Mouse (Mus musculus): ENCODE results near the gene Cbfa2t3. TPM values are rescaled to one million over a fixed set of nuclear protein-coding genes. Genes with fewer than 3 reads are reported as not detected.

Cbfa2t3 gene
- total RNA-seq, 2 experiments from 2014 or later = 16.0 to 35.4 TPM

DNA sequence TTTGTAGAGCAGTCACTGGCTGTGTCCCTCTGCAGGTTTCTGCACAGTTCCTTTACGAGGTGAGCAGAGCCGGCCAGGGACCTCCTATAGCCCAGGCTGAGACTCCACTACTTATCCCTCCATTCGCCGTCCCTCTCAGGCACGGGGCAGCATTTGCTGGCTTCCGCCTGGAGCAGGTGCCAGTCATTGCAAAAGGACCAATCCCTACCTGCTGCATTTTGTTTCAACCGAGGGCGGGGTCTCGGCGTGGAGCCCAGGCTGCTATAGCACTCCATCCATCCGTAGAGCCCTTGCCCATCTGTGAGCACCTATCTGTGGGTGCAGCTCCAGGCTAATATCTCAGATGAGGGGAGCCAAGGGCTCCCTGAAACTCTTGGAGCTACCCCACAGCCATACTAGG is 28.9 kb downstream of the Cbfa2t3 start:
- no peak for ATAC-seq (replicated peaks; ENCODE audit: poor library complexity, severe bottlenecking)

DNA sequence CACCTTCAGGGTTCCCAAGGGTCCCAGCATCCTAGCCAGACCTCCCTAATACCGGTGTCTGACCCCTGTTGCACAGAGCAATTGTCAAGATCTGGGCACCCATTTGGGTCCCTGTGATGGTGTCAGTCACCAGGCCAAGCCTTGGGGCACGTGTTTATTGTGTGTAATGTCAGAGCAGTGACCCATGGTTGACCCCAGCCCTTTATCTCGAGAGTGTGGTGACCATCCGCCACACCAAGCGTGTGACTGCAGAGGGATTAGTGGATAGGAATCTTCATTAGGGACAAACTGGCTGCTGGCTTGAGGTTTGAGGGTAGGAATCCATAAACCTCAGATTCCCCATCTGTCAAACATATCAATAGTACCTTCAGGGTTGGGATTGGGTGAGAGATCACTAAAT is 29.5 kb downstream of the Cbfa2t3 start:
- no peak for ATAC-seq (replicated peaks; ENCODE audit: poor library complexity, severe bottlenecking)

DNA sequence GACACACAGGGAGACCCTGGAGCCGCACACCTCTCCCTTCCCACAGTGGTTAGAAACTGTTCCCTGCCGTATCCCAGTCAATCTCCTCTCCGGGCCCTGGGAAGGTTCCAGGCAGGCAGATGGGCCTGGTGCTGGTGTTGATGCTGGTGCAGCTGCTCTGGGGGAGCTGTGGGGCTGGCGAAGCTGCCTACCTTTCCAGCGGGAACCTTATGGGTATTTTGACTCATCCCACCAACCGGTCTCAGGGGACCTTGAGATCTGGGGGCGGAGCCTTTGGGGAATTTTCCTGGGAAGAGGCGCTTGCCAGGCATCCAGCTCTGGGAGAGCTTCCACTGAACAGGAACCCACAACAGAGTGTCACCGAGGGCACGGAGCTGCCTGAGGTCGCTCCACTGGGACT is 31.1 kb downstream of the Cbfa2t3 start:
- no peak for ATAC-seq (replicated peaks; ENCODE audit: poor library complexity, severe bottlenecking)

DNA sequence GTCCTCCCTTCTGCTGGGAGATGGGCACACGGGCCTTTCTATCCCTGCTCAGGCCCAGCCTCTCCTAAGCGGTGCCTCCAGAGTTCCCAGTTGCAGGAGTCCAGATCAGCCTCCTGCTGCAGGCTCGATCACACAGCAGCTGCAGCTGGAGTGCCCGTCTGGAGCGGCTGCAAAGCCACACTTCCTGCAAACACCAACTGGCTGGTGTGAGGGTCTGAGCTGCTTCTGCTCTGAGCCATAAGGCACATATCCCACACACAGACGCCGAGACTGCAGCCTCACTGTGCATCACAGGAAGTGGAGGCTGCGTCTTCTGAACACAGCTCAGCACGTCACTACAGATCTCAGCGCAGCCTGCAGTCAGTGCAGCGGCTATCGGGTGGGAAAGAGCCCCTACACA is 32.1 kb downstream of the Cbfa2t3 start:
- peak; percentile 72 for ATAC-seq (replicated peaks; ENCODE audit: poor library complexity, severe bottlenecking)

DNA sequence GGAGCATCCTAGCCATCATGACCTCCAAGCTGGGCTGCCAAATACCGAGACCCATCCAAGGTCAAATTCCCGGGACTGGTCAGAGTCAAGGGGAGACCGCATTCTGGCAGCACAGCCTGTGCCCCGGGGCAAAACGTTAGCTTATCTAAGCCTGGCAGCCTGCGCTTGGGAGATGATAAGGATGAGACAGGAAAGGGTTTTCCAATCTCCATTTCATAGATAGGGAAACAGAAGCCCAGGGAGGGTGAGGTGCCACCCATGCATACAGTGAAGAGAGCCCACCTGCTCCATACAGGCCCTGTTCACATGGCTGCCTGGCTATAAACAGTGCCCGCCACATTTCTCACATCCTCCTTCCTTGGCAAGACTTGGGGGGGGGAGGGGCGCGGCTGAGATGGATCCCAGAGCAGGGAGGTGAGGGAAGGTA is 32.6 kb downstream of the Cbfa2t3 start:
- peak; percentile 9 for ATAC-seq (replicated peaks; ENCODE audit: poor library complexity, severe bottlenecking)

DNA sequence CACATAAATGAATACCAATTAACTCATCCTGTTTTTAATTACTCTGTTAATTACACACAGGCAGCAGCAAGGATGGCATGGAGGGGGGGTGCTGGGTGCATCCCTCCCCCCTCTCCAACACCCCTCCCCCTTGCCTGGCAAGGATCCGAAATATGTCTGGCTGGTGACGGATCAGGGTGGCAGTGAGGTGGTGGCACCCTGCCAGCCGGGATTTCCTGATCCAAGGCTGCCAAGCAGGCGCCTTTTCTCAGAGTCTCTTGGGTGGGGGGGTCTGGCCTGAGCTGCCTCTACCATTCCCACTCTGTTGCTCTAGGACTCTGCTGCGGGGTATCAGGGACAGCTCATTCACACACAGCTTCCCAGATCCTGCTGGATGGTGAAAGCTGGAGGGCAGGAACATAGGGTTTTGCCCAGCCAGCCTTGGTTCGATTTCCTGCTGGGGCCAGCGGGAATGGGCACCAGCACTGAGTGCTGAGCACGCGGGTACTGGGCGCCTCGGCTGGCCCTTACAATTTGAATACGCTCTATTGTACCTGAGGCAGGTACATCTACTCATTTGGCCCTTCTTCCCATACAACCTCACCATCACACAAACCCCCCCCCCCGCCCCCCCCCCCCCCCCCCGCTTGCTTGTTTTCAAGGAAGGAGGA is 33.1 kb downstream of the Cbfa2t3 start:
- ATAC-seq (replicated peaks; ENCODE audit: poor library complexity, severe bottlenecking) = peak; percentile 15; the same call in 1 of the 2 replicates

DNA sequence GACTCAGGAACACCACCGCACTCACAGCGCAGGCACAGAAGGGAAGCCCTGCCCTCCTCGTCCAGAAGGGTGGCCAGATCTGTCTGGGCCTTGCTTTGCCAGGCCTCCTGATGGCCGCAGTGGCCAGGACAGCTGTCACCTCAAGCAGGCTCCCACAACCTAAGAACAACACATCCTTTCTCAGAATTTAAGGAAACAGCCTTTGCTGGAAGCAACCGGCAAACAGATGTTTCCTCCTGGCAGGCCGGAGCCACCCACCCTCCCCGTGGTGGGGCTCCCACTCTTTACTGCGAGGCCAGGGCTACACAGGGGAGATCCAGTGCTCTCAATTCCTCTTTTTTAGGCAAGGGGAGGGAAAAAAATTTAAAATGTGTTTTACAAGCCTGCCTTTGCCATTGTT is 33.7 kb downstream of the Cbfa2t3 start:
- ATAC-seq (replicated peaks; ENCODE audit: poor library complexity, severe bottlenecking) = peak; percentile 76

DNA sequence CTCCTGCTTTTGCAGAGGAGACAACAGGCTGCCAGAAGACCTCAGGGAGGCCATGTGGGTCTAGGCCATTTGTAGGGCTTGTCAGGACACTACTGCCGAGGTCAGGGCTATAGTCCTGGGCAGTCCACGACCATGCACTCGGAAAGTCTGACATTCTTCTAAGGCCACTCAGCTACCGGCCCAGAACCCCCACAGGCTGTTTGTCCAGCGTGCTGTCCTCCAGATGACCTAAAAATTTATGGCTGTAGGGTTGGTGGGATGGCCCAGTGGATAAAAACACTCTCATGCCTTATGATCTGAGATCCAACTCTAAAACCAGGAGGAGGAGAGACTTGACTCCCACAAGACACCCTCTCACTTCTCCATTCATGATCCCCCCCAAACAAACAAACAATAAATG is 35.2 kb downstream of the Cbfa2t3 start:
- no peak for ATAC-seq (replicated peaks; ENCODE audit: poor library complexity, severe bottlenecking)

DNA sequence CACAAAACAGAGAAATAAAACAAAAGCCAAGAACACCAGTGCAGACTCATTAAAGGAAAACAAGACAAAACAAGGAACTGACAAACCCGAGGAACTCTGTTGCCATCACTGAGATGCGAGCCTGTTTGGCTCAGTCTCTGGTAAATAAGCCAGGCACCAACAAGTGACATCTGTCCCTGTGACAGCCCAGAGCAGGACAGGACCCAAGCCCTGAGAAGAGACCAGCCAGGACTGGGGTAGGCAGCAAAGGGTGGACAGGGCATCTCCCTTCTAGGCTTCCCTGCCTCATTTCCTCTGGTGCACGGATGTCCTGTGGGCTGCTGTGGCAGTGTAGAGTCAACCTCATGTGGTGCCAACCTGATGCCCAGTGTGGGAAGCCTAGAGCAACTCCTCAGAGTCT is 35.8 kb downstream of the Cbfa2t3 start:
- no peak for ATAC-seq (replicated peaks; ENCODE audit: poor library complexity, severe bottlenecking)

DNA sequence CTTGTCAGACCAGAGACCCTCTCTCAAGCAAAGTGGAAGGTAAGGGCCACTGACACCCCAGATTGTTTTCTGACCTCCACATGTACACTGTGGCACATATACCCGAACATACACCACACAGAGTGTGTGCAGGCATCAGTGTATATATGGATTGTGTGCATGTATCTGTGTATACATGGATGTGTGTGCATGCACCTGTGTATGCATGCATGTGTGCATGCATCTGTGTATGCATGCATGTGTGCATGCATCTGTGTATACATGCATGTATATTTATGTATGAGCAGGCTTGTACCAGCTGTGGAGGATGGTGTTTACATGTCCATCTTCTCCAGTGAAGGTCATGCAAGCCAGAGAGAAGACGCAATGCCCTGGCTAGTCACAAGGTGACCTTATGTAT is 37.0 kb downstream of the Cbfa2t3 start:
- ATAC-seq (replicated peaks; ENCODE audit: poor library complexity, severe bottlenecking) = no peak

DNA sequence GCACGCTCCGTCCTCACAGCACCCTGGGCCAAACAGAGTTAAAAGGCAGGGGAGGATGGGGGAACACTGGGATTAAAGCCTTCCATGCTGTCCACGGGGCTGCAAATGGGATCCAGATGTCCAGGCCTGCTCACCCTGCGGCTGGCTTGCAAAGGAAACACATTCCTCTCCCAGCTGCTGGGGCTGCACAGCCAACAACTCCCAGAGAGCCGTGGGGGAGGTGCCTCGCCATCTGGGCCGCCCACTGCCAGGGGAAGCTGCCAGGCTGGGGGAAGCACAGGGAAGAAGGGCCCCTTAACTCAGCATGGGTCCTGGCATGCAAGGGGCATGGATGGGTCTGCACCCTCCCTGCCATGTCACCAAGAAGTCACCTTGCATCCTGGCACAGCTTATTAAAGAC is 37.8 kb downstream of the Cbfa2t3 start:
- no peak for ATAC-seq (replicated peaks; ENCODE audit: poor library complexity, severe bottlenecking)

DNA sequence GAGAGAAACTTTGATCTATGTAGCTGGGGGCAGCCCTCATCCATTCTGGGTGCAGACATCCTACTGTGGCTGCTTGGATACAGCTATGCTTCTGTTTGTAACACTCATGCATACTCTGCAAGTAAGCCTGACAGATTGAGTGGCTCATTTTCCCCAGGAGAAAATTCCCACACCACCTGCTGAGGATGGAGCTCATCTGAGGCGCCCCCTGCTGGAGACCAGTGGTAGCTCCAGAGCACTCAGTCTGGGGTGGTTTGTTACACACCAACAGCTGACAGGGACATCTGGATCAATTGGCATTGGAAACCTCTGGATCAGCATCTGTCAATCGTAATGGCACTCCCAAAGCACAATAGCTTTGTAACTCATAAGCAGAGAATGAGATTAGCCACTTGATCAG is 38.9 kb downstream of the Cbfa2t3 start:
- 0 out of 2 replicates have a peak, but pooled peaks have one; percentile 9 for ATAC-seq (replicated peaks; ENCODE audit: poor library complexity, severe bottlenecking)

DNA sequence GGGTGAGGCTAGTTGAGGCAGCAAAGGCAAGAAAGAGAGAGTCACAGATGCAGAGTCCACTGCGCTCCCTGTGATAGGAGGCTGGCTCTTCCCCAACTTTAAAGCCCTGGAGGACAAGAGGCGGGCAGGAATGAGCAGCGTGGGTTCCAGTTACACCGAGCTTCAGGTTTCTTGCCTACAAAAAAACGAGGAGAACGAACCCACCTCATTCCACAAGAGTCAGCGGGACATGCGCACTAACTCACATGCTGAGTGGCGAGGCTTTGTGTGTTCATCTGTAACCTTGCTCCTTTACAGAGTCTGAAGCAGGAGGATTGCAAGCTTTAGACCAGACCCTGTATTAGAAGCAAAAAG is 40.1 kb downstream of the Cbfa2t3 start:
- no peak for ATAC-seq (replicated peaks; ENCODE audit: poor library complexity, severe bottlenecking)

DNA sequence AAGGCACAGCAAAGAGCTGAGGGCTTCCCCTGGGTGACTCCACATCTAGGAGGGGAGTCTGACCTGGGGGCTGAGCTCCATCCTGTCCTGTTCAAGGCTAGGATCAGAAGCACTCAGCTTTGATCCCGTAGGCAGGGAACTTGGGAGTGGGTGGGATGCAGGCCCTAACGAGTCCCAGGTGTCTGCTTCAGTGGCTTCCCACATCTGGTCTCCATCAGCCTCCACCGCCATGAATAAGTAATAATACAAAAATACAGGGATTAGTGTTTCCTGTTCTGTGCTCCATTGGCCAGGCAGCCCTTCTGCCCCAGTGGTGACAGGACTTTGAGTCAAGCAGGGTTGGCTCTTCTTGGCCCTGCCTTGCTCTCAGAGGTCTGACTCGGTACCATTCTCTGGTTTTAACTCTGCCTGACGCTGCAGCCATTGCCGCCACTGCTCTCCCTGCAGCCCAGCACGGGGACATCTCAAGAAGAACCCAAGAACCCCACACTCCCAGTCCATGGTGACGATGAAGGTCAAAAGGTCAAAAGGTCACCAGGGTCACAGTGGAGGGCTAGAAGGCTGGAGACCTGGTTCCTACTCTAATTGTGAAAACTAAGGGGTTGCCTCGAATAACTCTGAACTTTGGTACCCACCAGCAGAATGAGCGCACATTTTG is 40.6 kb downstream of the Cbfa2t3 start:
- ATAC-seq (replicated peaks; ENCODE audit: poor library complexity, severe bottlenecking) = no peak

DNA sequence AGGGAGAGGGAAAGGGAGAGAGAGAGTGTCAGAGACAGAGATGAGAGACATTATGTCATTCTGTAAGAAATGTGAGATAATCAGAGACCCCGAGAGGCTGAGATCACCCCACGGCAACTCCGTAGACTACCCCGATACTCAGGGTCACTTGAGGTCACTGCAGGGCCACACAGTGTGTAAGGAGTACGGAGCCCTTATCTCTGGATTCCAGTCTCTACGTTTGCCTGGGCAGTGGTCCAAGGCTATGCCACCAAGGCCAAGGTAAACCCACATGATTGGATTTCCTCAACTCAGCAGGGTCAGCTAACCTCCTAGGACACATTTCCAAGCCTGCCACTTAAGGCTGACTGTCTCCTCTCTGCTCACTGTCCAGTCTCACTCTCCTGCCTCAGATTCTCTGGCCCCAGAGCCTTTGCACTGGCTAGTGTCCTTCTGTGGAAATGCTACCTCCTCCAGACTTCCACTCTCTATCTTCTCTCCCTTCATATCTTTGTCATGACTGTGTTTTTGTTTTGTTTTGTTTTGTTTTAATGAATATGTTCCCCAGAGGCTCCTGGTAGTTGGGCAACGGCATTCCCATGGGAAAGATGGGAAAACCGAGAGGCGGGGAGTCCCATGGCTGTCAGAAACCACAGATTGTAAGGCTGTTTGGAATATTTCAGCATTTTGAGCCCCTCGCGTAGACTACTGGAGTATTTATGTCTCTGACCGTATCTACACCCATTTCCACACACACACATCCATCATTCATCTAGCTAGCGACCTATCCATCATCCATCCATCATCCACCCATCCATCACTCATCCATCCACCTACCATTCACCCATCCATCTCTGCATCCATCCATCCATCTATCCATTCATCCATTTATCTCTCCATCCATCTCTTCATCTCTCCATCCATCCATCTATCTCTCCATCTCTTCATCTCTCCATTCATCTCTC is 42.6 kb downstream of the Cbfa2t3 start:
- no peak for ATAC-seq (replicated peaks; ENCODE audit: poor library complexity, severe bottlenecking)

DNA sequence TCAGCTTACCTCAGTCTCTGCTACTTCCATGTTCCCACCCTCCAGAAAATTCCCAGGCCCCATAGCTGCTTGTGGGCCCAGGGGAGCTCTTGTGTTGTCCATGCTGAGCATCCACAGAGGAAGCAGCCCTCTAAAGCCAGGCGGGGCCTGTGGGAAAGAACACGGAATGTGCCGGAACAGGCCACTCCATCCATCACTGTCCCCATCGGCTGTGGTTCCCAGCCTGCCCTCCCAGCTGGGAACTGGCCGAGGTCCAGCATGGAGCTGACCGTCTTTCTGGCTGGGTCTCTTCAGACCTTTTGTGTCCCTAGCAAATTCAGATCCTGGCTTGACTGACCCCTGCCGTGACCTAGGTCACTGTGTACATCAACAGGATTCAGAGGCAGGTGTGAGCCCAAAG is 44.1 kb downstream of the Cbfa2t3 start:
- no peak for ATAC-seq (replicated peaks; ENCODE audit: poor library complexity, severe bottlenecking)

DNA sequence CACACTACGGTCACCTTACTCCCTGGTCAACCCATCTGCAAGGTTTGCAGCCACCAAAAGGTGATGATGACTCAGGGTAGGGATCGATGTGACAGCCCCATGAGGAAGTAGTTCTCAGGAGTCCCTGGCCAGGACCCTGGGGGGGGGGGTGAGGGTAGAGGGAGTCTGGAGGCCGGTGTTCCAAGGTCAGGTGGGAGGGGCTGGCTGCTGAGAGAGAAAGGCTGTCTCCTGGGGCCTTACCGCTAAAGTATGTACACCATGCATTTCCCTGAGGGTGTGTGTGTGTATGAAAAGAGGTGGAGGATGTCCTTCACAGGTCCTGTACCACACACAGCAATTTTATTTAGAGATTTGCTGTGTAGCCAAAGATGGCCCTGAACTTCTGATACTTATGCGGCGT is 46.3 kb downstream of the Cbfa2t3 start:
- ATAC-seq (replicated peaks; ENCODE audit: poor library complexity, severe bottlenecking) = no peak

DNA sequence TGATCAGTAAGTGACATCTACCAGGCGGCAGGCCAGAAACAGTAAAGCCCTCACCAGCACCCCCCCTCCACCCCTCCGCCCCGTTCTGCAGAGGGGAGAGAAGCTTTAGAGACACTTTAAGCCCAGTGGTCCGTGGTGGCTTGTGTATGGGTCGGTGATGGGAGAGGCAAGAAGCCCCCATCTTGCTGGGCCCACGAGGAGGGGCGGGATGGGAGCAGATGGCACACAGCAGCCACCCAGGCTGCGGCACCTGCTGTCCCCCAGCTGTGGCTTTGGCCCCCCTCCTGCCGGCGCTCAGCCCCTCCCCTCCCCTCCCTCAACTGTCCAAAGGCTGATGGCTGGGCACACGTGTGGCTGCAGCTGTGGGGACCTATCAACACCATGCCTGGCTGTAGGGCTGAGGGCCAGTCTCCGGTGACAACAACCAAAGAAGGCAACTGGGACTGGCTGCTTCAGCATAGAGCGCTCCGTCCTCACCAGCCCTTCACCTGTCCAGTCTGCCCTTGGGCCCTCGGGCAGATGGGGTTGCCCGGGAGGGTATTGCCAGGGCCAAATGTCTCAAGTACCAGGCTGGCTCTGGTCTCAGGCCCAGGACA is 47.5 kb downstream of the Cbfa2t3 start:
- no peak for ATAC-seq (replicated peaks; ENCODE audit: poor library complexity, severe bottlenecking)

DNA sequence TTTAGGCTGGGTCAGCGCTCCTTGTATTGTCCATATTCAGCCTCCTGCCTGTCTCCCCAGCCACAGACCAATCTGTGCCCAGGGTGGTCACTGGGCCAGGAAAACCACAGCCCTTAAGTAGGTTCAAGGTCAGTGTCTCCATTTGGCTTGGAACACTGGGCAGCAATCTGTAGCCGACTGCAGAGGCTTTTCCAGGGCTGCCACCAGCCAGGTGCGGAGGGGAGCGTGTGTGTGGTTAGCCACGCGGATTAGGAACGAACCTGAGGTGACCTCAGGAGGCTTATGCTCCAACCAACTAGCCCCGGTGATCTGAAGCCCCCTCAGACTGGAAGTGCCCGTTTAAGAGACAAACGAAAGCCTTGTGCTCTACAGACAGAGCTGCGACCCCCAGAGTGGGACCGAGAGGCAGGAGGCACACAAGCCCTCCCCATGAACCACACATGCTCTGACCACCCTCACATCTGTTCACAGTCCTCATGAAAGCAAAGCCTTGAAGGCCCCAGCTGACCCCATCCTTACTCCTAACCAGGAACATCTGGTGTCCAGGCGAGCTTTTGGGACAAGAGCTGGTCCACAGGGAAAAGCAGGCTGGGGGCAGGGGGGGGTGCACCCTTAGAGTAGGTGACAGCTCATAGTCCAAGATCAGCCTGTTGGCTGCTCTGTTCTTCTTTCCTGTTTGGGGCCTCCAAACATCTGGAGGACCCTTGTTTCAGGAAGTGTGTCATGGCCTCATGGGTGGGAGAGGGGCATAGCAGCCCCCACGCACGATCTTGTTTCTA is 50.5 kb downstream of the Cbfa2t3 start:
- ATAC-seq (replicated peaks; ENCODE audit: poor library complexity, severe bottlenecking) = no peak

DNA sequence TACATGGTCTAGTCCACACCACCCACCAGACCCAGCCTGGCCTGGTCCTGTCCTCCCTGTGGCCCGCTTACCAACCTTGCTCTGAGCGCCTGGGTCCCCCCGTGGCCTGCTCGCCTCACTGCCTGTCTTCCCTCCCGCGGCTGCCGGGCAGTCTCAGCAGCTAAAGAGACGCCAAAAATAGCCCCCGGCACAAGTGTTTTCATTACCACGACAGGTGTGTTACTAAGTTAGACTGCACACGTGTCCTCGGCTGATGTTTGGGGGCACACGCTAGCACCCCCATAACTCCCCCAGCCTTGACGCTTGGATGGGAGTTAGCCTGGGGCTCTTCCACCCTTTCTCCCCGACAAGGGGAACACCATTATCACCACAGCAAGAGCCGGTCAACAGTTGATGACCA is 52.6 kb downstream of the Cbfa2t3 start:
- no peak for ATAC-seq (replicated peaks; ENCODE audit: poor library complexity, severe bottlenecking)

Data from granulocyte monocyte progenitor cell, adult 5-6 weeks (primary cell).